Mouse (Mus musculus) spleen, adult 2 months (tissue): ENCODE measurements around the gene Lmod2.

Experiments
- CTCF ChIP-seq: fragments of 200-500 bp; IDR thresholded peaks from 2 replicates; pipeline ENCODE4 v1.5.1; 2011; ENCODE audit warnings: mild to moderate bottlenecking, inconsistent platforms; ENCODE audit not compliant: insufficient read depth, insufficient read length, insufficient replicate concordance; ENCODE audit errors: extremely low read depth
- POLR2A ChIP-seq: fragments of 200-500 bp; IDR thresholded peaks from 2 replicates; pipeline ENCODE4 v1.6.1; 2011; ENCODE audit warnings: low read depth, low read length, inconsistent platforms

- TF ChIP-seq CTCF (no peak), POLR2A (no peak)
Observed at GRCm38 (mm10) chr6:24599179-24599578, 1.6 kb downstream of the Lmod2 start.
